Mouse (Mus musculus): ENCODE results near the gene Exd1.

Exd1 gene

DNA sequence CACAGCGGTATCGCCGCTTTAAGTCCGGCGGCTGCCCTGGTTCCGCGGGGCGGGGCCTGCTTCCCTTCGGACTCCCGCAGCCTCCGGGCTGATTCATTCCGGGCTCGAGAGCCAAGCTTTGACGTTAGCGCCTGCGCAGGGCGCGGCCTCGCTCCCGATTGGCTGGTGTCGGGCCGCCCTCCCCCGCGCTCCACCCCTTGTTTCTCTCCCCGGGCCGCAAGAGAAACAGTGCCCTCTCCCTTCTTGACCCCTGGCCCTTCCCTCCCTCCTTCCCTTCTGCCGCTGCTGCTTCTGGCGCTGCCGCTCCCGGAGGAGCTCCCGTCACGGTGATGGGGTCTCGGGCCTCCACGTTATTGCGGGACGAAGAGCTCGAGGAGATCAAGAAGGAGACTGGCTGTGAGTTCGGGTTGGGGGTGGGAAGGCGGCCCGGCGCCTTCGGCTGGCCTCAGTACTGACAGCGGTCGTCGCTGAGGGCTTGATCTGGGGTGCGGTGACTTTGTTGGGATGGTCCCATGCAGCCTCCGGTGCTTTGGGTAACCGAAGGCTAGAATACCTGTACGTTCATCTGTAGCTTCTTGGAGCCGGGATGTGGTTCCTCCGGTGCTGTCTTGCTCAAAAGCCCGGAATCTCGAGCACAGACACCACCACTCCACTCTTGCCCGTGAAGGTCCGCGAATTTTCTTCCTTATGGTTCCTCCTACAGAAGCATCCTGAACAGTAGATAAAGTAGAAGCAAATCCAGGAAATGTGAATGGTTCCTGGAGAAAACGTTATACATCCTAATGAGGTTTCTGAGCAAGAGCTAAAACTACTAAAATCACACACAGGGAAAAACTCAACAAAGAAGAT is at the start of gene Exd1, which contains the start of gene Chp1:
TSS of gene Exd1 (minus strand) at position 106 of the 849 bp plus-strand sequence.
TSS of gene Chp1 (plus strand) at position 176 of the 849 bp plus-strand sequence.
- peak; percentile 98 for DNase-seq (ENCODE audit: low read depth)

DNA sequence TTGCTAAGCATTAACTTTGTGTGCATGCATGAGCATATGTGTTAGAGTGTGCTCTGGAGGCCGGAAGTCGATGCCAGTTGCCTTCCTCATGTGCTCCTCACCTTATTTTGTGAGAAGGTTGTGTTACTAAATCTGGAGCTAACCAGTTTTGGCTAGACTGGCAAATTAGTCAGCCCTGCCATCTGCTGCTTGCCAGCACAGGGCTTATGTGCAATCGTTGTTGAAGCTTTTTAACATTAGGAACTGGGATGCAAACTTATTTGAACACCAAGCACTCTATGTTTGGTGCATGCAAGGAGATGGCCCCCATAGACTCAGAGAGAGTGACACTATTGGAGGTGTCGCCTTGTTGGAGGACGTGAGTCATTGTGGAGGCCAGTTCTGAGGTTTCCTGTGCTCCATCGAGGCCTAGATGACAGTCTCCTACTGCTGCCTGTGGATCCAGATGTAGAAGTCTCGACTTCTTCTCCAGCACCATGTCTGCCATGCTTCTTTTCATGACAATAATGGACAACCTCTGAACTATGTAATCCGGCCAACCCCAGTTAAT is 49.4 kb upstream of the Exd1 start:
- peak; percentile 91 for DNase-seq (ENCODE audit: low read depth)

GRCm38 (mm10) chr2:119595308-119595707 is 47.9 kb upstream of the Exd1 start:
- DNase-seq (ENCODE audit: low read depth), result no peak

GRCm38 (mm10) chr2:119594113-119594981 is 46.9 kb upstream of the Exd1 start:
- peak; percentile 98 for DNase-seq (ENCODE audit: low read depth)

GRCm38 (mm10) chr2:119593765-119594112 is 46.3 kb upstream of the Exd1 start:
- no peak for DNase-seq (ENCODE audit: low read depth)

GRCm38 (mm10) chr2:119591247-119591646 is 43.8 kb upstream of the Exd1 start:
- peak; percentile 60 for DNase-seq (ENCODE audit: low read depth)

DNA sequence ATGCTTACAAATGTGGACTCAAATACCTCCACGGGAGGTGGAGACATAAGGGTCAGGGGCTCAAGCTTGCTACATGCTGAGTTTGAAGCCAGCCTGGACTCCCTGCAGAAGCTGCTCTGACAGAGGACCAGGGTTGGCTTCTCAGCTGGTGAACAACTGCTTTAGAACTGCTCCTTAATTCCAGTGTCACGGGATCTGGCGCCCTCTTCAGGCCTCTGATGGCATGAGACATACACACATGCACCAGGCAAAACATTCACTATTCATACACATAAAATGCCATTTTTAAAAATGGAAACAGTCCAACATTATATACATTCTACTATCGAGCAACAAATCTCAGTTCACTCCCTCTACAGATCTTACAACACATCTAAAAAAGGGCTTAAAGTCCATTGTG is 40.0 kb upstream of the Exd1 start:
- peak; percentile 78 for DNase-seq (ENCODE audit: low read depth)

GRCm38 (mm10) chr2:119584282-119584681 is 36.9 kb upstream of the Exd1 start:
- no peak for DNase-seq (ENCODE audit: low read depth)

GRCm38 (mm10) chr2:119583439-119583838 is 36.0 kb upstream of the Exd1 start:
- DNase-seq (ENCODE audit: low read depth), result no peak

- DNase-seq (ENCODE audit: low read depth), result no peak
Observed at GRCm38 (mm10) chr2:119581571-119581970, 34.1 kb upstream of the Exd1 start.

DNA sequence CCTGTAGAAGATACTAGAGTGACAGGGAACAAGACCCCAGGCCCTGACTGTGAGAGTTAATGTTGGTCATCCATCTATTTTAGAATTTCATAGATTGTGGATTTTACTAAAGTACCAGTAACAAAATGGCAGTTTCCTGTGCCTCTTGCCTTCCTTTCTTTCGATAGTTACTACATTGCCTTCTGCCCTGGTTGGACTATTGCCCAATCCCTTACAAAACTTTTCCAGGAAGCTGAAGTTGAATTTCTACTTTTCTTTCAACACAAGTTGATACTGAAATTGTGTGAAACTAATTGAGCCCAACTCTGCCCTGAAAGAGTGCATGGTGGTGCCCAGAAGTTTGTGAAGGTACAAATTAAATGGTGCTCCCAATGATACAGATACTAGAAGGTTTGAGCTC is 25.0 kb upstream of the Exd1 start:
- DNase-seq (ENCODE audit: low read depth), result peak; percentile 63

- DNase-seq (ENCODE audit: low read depth), result no peak
Observed at GRCm38 (mm10) chr2:119566182-119566855, 18.9 kb upstream of the Exd1 start.

GRCm38 (mm10) chr2:119565284-119565683 is 17.9 kb upstream of the Exd1 start:
- no peak for DNase-seq (ENCODE audit: low read depth)

DNA sequence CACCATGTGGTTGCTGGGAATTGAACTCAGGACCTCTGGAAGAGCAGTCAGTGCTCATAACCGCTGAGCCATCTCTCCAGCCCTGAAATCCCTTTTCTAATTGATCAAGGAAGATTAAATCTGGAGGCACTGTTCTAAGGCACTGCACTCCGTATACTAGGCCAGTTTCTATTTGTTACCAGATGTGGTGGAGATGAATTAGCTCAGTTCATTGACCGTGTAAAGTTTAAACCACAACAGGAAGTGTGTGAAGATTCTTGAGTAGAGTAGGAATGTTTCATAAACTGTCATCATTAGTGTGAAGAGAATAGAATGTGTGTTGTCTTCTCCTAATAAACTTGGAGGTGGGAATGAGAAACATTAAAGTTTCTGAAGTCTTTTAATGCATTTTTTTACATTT is 14.4 kb upstream of the Exd1 start:
- peak; percentile 63 for DNase-seq (ENCODE audit: low read depth)

DNA sequence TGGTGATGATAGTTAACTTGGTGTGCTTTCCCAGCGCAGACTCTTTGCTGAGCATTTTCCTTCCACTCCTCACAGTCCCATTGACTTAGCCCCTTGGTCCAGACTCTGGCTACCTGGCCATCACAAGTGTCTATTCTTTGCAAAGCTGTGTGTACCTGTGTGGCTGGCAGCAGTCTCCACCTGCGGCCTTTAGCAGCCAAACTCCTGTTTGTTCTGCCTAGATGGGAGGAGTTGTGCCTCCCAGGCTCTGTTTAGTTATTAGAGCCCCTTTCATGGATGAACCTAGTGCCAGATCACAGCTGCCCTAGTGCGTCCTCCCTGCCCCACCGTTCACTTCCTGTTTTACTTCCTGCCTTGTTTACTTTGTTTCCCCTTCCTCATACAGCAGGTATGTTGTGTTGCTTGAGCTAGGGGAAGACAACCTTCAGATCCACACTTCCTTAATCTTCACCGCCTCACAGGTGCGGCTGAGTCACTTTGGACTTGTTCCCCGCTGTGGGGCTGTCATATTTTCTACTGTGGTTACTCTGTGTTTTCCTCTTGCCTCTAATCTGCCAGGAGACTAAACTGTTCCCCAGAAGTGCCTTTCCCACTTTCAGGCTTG is 11.4 kb upstream of the Exd1 start:
- peak; percentile 49 for DNase-seq (ENCODE audit: low read depth)

DNA sequence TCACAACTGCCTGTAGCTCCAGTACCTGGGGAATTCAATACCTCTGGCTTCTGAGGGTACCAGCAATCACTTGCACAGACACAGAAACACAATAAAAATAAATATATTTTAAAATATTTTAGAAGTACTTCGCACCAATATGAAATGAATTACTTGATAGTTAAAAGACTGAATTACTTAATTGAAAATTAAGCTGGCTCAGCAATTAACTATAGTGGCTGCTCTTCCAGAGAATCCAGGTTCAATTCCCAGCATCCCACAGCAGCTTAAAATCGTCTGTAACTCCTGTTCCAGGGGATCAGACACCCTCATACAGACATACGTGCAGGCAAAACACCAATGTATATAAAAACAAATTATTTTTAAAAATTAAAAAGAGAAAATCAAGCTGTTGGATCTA is 10.6 kb upstream of the Exd1 start:
- DNase-seq (ENCODE audit: low read depth), result no peak

GRCm38 (mm10) chr2:119549678-119550077 is 2.3 kb upstream of the Exd1 start:
- DNase-seq (ENCODE audit: low read depth), result no peak

- no peak for DNase-seq (ENCODE audit: low read depth)
Observed at GRCm38 (mm10) chr2:119548691-119549090, 1.3 kb upstream of the Exd1 start.

GRCm38 (mm10) chr2:119548371-119548660 is 889 bp upstream of the Exd1 start:
- no peak for DNase-seq (ENCODE audit: low read depth)

GRCm38 (mm10) chr2:119546848-119547521 is 442 bp downstream of the Exd1 start:
- peak; percentile 86 for DNase-seq (ENCODE audit: low read depth)

GRCm38 (mm10) chr2:119543656-119544055 is 3.8 kb downstream of the Exd1 start:
- DNase-seq (ENCODE audit: low read depth), result peak; percentile 39

Measured in 416B (cell line).